Mouse (Mus musculus): ENCODE data around the gene Olfr46. TPM values are rescaled to one million over a fixed set of nuclear protein-coding genes. Genes with fewer than 3 reads are reported as not detected.
"Not testable (repeated sequence)": the region's sequence is repeated elsewhere in the genome, so short reads cannot be mapped to it uniquely, and the experiment has no call there.

Gene Olfr46
- total RNA-seq (2014; fragmentation: Nextera tagmentation) (not detected in 2 replicates), total RNA-seq (2017) (0.06 and 0.49 TPM in 2 replicates), polyA plus RNA-seq (2012) (not detected in 2 replicates)

DNA sequence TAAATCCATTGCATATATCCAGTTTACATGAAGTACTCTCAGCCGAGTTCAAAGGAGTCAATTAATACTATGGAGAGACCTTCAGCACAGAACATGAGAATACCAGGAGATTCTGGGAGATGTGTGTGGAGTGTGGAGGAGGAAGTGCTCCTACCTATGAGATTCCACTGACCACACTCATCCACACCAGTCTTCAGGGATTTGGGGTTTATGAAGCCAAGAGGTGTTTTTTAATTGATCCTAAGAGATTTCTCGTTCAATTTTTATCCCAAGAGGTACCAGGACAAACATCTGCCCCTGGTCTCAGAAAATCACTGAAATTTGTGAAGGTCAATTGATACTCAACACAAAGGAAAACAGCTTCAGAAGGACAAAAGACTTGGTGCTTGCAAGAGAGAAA lies at the start of gene Olfr46:
Gene Olfr46 (plus strand): TSS at position 301 of the 400 bp plus-strand sequence.
- not testable (repeated sequence) for H3K4me3 ChIP-seq (ENCODE audit: low read depth, low read length); H3K9me3 ChIP-seq (replicated peaks); ATAC-seq (ENCODE audit: extremely low read depth, insufficient number of reproducible peaks, low FRiP score, poor library complexity, severe bottlenecking); DNase-seq (ENCODE audit: low spot score); H3K4me1 ChIP-seq (ENCODE audit: insufficient read depth, low read depth, low read length); H3K36me3 ChIP-seq (replicated peaks); H3K27me3 ChIP-seq (ENCODE audit: insufficient read depth, low read length)

- DNase-seq (ENCODE audit: low spot score) (no peak), ATAC-seq (ENCODE audit: extremely low read depth, insufficient number of reproducible peaks, low FRiP score, poor library complexity, severe bottlenecking) (no peak)
- Histone ChIP-seq H3K4me1 (ENCODE audit: insufficient read depth, low read depth, low read length) (no peaks in the 10 kb centered on the region), H3K27me3 (ENCODE audit: insufficient read depth, low read length) (no peaks in the 10 kb centered on the region), H3K4me3 (ENCODE audit: low read depth, low read length) (no peak within 1 kb of the TSS), H3K36me3 (replicated peaks) (no peaks in the 10 kb centered on the region), H3K9me3 (replicated peaks) (no peaks in the 10 kb centered on the region)
- TF ChIP-seq GATA1 (IDR thresholded peaks at IDR 0.05; ENCODE audit: borderline replicate concordance, low read length) (no peak), GATA2 (IDR thresholded peaks at IDR 0.05; ENCODE audit: borderline replicate concordance, low read depth, low read length) (no peak), POLR2AphosphoS5 (IDR thresholded peaks at IDR 0.05; ENCODE audit: insufficient replicate concordance, low read depth, low read length) (no peak), TAL1 (conservative IDR thresholded peaks at IDR 0.05; ENCODE audit: low read depth, low read length) (no peak), CTCF (IDR thresholded peaks at IDR 0.05; ENCODE audit: low read depth, low read length) (no peak)
These were observed 33.5 kb upstream of the Olfr46 start, which contains the start of gene Olfr538 for GRCm38 (mm10) chr7:140567586-140567985. Gene Olfr538, plus strand, starts transcription at chr7:140567886.

DNA sequence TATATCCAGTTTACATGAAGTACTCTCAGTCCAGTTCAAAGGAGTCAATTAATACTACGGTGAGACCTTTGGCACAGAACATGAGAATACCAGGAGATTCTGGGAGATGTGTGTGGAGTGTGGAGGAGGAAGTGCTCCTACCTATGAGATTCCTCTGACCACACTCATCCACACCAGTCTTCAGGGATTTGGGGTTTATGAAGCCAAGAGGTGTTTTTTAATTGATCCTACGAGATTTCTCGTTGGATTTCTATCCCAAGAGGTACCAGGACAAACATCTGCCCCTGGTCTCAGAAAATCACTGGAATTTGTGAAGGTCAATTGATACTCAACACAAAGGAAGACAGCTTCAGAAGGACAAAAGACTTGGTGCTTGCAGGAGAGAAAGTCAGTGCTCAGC lies 27.6 kb downstream of the Olfr46 start, which contains the start of gene Olfr61:
Gene Olfr61 (plus strand): TSS at position 301 of the 400 bp plus-strand sequence.
- ATAC-seq (ENCODE audit: extremely low read depth, insufficient number of reproducible peaks, low FRiP score, poor library complexity, severe bottlenecking); DNase-seq (ENCODE audit: low spot score); H3K9me3 ChIP-seq (replicated peaks); H3K36me3 ChIP-seq (replicated peaks); H3K4me1 ChIP-seq (ENCODE audit: insufficient read depth, low read depth, low read length); H3K4me3 ChIP-seq (ENCODE audit: low read depth, low read length); H3K27me3 ChIP-seq (ENCODE audit: insufficient read depth, low read length): not testable (repeated sequence)

GRCm38 (mm10) chr7:140630559-140630958 lies 29.5 kb downstream of the Olfr46 start:
- TF ChIP-seq CTCF (IDR thresholded peaks at IDR 0.05; ENCODE audit: low read depth, low read length) (no peak), TAL1 (conservative IDR thresholded peaks at IDR 0.05; ENCODE audit: low read depth, low read length) (no peak), GATA2 (IDR thresholded peaks at IDR 0.05; ENCODE audit: borderline replicate concordance, low read depth, low read length) (no peak), GATA1 (IDR thresholded peaks at IDR 0.05; ENCODE audit: borderline replicate concordance, low read length) (no peak), POLR2AphosphoS5 (IDR thresholded peaks at IDR 0.05; ENCODE audit: insufficient replicate concordance, low read depth, low read length) (no peak)
- no peak for ATAC-seq (ENCODE audit: extremely low read depth, insufficient number of reproducible peaks, low FRiP score, poor library complexity, severe bottlenecking)
- H3K27me3 ChIP-seq (ENCODE audit: insufficient read depth, low read length), result no peaks in the 10 kb centered on the region

DNA sequence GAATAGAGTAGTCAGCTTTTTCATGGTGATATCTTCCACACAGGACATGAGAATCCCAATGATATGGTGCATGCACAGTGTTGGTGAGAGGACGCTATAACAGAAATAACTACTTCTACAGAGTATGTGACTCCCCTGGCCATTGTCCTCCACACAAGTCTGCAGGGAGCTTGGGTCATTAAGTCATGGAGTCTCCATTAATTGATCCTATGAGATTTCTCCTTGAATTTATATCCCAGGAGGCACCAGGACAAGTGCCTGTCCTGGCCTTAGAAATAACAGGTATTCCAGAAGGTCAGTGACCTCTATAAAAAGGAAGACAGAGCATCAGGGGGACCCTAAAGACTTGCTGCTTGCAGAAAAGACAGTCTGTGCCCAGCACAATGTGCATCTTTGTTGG lies 45.1 kb downstream of the Olfr46 start, which contains the start of gene Olfr53:
Gene Olfr53 (plus strand): TSS at position 301 of the 400 bp plus-strand sequence.
- DNase-seq (ENCODE audit: low spot score), result no peak
- Histone ChIP-seq H3K4me1 (ENCODE audit: insufficient read depth, low read depth, low read length) (no peaks in the 10 kb centered on the region), H3K4me3 (ENCODE audit: low read depth, low read length) (no peak within 1 kb of the TSS), H3K36me3 (replicated peaks) (no peaks in the 10 kb centered on the region), H3K27me3 (ENCODE audit: insufficient read depth, low read length) (no peaks in the 10 kb centered on the region), H3K9me3 (replicated peaks) (no peaks in the 10 kb centered on the region)
- no peak for ATAC-seq (ENCODE audit: extremely low read depth, insufficient number of reproducible peaks, low FRiP score, poor library complexity, severe bottlenecking)
- TF ChIP-seq GATA2 (IDR thresholded peaks at IDR 0.05; ENCODE audit: borderline replicate concordance, low read depth, low read length), result no peak
- TF ChIP-seq POLR2AphosphoS5 (IDR thresholded peaks at IDR 0.05; ENCODE audit: insufficient replicate concordance, low read depth, low read length), result no peak
- TF ChIP-seq TAL1 (conservative IDR thresholded peaks at IDR 0.05; ENCODE audit: low read depth, low read length), result no peak
- no peak for TF ChIP-seq CTCF (IDR thresholded peaks at IDR 0.05; ENCODE audit: low read depth, low read length)
- no peak for TF ChIP-seq GATA1 (IDR thresholded peaks at IDR 0.05; ENCODE audit: borderline replicate concordance, low read length)

More at GRCm38 (mm10) chr7:140630559-140630958, 29.5 kb downstream of the Olfr46 start:
- H3K36me3 ChIP-seq (replicated peaks), result no peaks in the 10 kb centered on the region
- H3K4me1 ChIP-seq (ENCODE audit: insufficient read depth, low read depth, low read length), result no peaks in the 10 kb centered on the region
- no peak for DNase-seq (ENCODE audit: low spot score)
- no peaks in the 10 kb centered on the region for H3K9me3 ChIP-seq (replicated peaks)
- H3K4me3 ChIP-seq (ENCODE audit: low read depth, low read length), result no peak overlapping the region

DNA sequence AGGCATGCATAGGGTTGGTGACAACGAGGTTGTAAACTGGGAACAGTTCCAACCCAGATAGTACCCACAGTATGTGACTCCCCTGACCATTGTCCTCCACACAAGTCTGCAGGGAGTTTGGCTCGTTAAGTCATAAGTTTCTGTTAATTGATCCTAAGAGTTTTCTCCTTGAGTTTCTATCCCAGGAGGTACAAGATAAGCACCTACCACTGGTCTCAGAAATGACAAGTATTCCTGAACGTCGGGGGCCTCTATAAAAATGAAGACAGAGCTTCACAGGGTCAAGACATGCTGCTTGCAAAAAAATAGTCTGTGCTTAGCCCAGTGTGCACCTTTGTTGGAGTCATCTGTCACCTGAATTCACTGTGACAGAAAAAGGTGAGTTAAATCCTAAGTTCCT lies 58.6 kb downstream of the Olfr46 start, which contains the start of gene Olfr539:
Gene Olfr539 (plus strand): TSS at position 301 of the 400 bp plus-strand sequence.
- Histone ChIP-seq H3K4me3 (ENCODE audit: low read depth, low read length) (no peak within 1 kb of the TSS), H3K4me1 (ENCODE audit: insufficient read depth, low read depth, low read length) (no peaks in the 10 kb centered on the region), H3K36me3 (replicated peaks) (no peaks in the 10 kb centered on the region), H3K9me3 (replicated peaks) (no peaks in the 10 kb centered on the region), H3K27me3 (ENCODE audit: insufficient read depth, low read length) (no peaks in the 10 kb centered on the region)
- DNase-seq (ENCODE audit: low spot score) (no peak), ATAC-seq (ENCODE audit: extremely low read depth, insufficient number of reproducible peaks, low FRiP score, poor library complexity, severe bottlenecking) (no peak)
- TF ChIP-seq GATA2 (IDR thresholded peaks at IDR 0.05; ENCODE audit: borderline replicate concordance, low read depth, low read length) (no peak), GATA1 (IDR thresholded peaks at IDR 0.05; ENCODE audit: borderline replicate concordance, low read length) (no peak), TAL1 (conservative IDR thresholded peaks at IDR 0.05; ENCODE audit: low read depth, low read length) (no peak), POLR2AphosphoS5 (IDR thresholded peaks at IDR 0.05; ENCODE audit: insufficient replicate concordance, low read depth, low read length) (no peak), CTCF (IDR thresholded peaks at IDR 0.05; ENCODE audit: low read depth, low read length) (no peak)

Other genes starting within 250 kb of the Olfr46 start
- not detected in 2 replicates for gene Olfr60, start 239.6 kb upstream of the Olfr46 start, total RNA-seq (2014; fragmentation: Nextera tagmentation)
- 0.16 and 0.29 TPM in 2 replicates for gene Olfr60, start 239.6 kb upstream of the Olfr46 start, total RNA-seq (2017)
- not detected in 2 replicates for gene Olfr60, start 239.6 kb upstream of the Olfr46 start, polyA plus RNA-seq (2012)
- gene Olfr530, start 224.9 kb upstream of the Olfr46 start, total RNA-seq (2014; fragmentation: Nextera tagmentation), result not detected in 2 replicates
- gene Olfr530, start 224.9 kb upstream of the Olfr46 start, total RNA-seq (2017), result 0.12 TPM in 1 of 2 replicates, not detected in the other
- not detected in 2 replicates for gene Olfr530, start 224.9 kb upstream of the Olfr46 start, polyA plus RNA-seq (2012)
- gene Olfr531, start 198.4 kb upstream of the Olfr46 start, total RNA-seq (2014; fragmentation: Nextera tagmentation), result not detected in 2 replicates
- gene Olfr531, start 198.4 kb upstream of the Olfr46 start, total RNA-seq (2017), result 0.11 TPM in 1 of 2 replicates, not detected in the other
- not detected in 2 replicates for gene Olfr531, start 198.4 kb upstream of the Olfr46 start, polyA plus RNA-seq (2012)
- gene Olfr532, start 179.6 kb upstream of the Olfr46 start, total RNA-seq (2014; fragmentation: Nextera tagmentation), result not detected in 2 replicates
- 0.06 TPM in 1 of 2 replicates, not detected in the other for gene Olfr532, start 179.6 kb upstream of the Olfr46 start, total RNA-seq (2017)
- gene Olfr532, start 179.6 kb upstream of the Olfr46 start, polyA plus RNA-seq (2012), result not detected in 2 replicates
- gene Olfr533, start 137.9 kb upstream of the Olfr46 start, total RNA-seq (2014; fragmentation: Nextera tagmentation), result not detected in 2 replicates
- 0.11 TPM in 1 of 2 replicates, not detected in the other for gene Olfr533, start 137.9 kb upstream of the Olfr46 start, total RNA-seq (2017)
- gene Olfr533, start 137.9 kb upstream of the Olfr46 start, polyA plus RNA-seq (2012), result not detected in 2 replicates
- not detected in 2 replicates for gene Olfr535, start 117.1 kb upstream of the Olfr46 start, total RNA-seq (2014; fragmentation: Nextera tagmentation)
- gene Olfr535, start 117.1 kb upstream of the Olfr46 start, total RNA-seq (2017), result 0.11 and 0.17 TPM in 2 replicates
- not detected in 2 replicates for gene Olfr535, start 117.1 kb upstream of the Olfr46 start, polyA plus RNA-seq (2012)
- not detected in 2 replicates for gene Olfr536, start 93.9 kb upstream of the Olfr46 start, total RNA-seq (2014; fragmentation: Nextera tagmentation)
- gene Olfr536, start 93.9 kb upstream of the Olfr46 start, total RNA-seq (2017), result 0.06 and 0.66 TPM in 2 replicates
- not detected in 2 replicates for gene Olfr536, start 93.9 kb upstream of the Olfr46 start, polyA plus RNA-seq (2012)
- not detected in 2 replicates for gene Olfr538, start 33.4 kb upstream of the Olfr46 start, total RNA-seq (2014; fragmentation: Nextera tagmentation)
- gene Olfr538, start 33.4 kb upstream of the Olfr46 start, total RNA-seq (2017), result not detected in 2 replicates
- not detected in 2 replicates for gene Olfr538, start 33.4 kb upstream of the Olfr46 start, polyA plus RNA-seq (2012)
- not detected in 2 replicates for gene Olfr61, start 27.7 kb downstream of the Olfr46 start, total RNA-seq (2014; fragmentation: Nextera tagmentation)
- not detected in 2 replicates for gene Olfr61, start 27.7 kb downstream of the Olfr46 start, total RNA-seq (2017)
- gene Olfr61, start 27.7 kb downstream of the Olfr46 start, polyA plus RNA-seq (2012), result not detected in 2 replicates
- not detected in 2 replicates for gene Olfr53, start 45.2 kb downstream of the Olfr46 start, total RNA-seq (2014; fragmentation: Nextera tagmentation)
- 0.17 TPM in 1 of 2 replicates, not detected in the other for gene Olfr53, start 45.2 kb downstream of the Olfr46 start, total RNA-seq (2017)
- gene Olfr53, start 45.2 kb downstream of the Olfr46 start, polyA plus RNA-seq (2012), result not detected in 2 replicates
- gene Olfr539, start 58.7 kb downstream of the Olfr46 start, total RNA-seq (2014; fragmentation: Nextera tagmentation), result 0.05 TPM in 1 of 2 replicates, not detected in the other
- gene Olfr539, start 58.7 kb downstream of the Olfr46 start, total RNA-seq (2017), result 0.06 and 0.11 TPM in 2 replicates
- not detected in 2 replicates for gene Olfr539, start 58.7 kb downstream of the Olfr46 start, polyA plus RNA-seq (2012)
- not detected in 2 replicates for gene Olfr45, start 80.7 kb downstream of the Olfr46 start, total RNA-seq (2014; fragmentation: Nextera tagmentation)
- gene Olfr45, start 80.7 kb downstream of the Olfr46 start, total RNA-seq (2017), result 0.11 and 0.12 TPM in 2 replicates
- gene Olfr45, start 80.7 kb downstream of the Olfr46 start, polyA plus RNA-seq (2012), result not detected in 2 replicates
- gene Olfr541, start 96.0 kb downstream of the Olfr46 start, total RNA-seq (2014; fragmentation: Nextera tagmentation), result not detected in 2 replicates
- gene Olfr541, start 96.0 kb downstream of the Olfr46 start, total RNA-seq (2017), result 0.38 TPM in 1 of 2 replicates, not detected in the other
- not detected in 2 replicates for gene Olfr541, start 96.0 kb downstream of the Olfr46 start, polyA plus RNA-seq (2012)
- gene Cyp2e1, start 162.5 kb downstream of the Olfr46 start, total RNA-seq (2014; fragmentation: Nextera tagmentation), result not detected in 2 replicates
- 0.05 TPM in 1 of 2 replicates, not detected in the other for gene Cyp2e1, start 162.5 kb downstream of the Olfr46 start, total RNA-seq (2017)
- gene Cyp2e1, start 162.5 kb downstream of the Olfr46 start, polyA plus RNA-seq (2012), result not detected in 2 replicates
- gene Syce1, start 186.6 kb downstream of the Olfr46 start, total RNA-seq (2014; fragmentation: Nextera tagmentation), result not detected in 2 replicates
- gene Syce1, start 186.6 kb downstream of the Olfr46 start, total RNA-seq (2017), result not detected in 2 replicates
- gene Syce1, start 186.6 kb downstream of the Olfr46 start, polyA plus RNA-seq (2012), result not detected in 2 replicates
- gene Zfp941, start 220.9 kb downstream of the Olfr46 start, total RNA-seq (2014; fragmentation: Nextera tagmentation), result not detected in 2 replicates
- 0.05 and 0.06 TPM in 2 replicates for gene Zfp941, start 220.9 kb downstream of the Olfr46 start, total RNA-seq (2017)
- gene Zfp941, start 220.9 kb downstream of the Olfr46 start, polyA plus RNA-seq (2012), result not detected in 2 replicates
- gene Urah, start 233.7 kb downstream of the Olfr46 start, total RNA-seq (2014; fragmentation: Nextera tagmentation), result not detected in 2 replicates
- gene Urah, start 233.7 kb downstream of the Olfr46 start, total RNA-seq (2017), result not detected in 2 replicates
- gene Urah, start 233.7 kb downstream of the Olfr46 start, polyA plus RNA-seq (2012), result not detected in 2 replicates
- gene Scgb1c1, start 244.3 kb downstream of the Olfr46 start, total RNA-seq (2014; fragmentation: Nextera tagmentation), result not detected in 2 replicates
- gene Scgb1c1, start 244.3 kb downstream of the Olfr46 start, total RNA-seq (2017), result not detected in 2 replicates
- gene Scgb1c1, start 244.3 kb downstream of the Olfr46 start, polyA plus RNA-seq (2012), result not detected in 2 replicates
- not detected in 2 replicates for gene Odf3, start 246.5 kb downstream of the Olfr46 start, total RNA-seq (2014; fragmentation: Nextera tagmentation)
- gene Odf3, start 246.5 kb downstream of the Olfr46 start, total RNA-seq (2017), result 0.11 and 0.17 TPM in 2 replicates
- gene Odf3, start 246.5 kb downstream of the Olfr46 start, polyA plus RNA-seq (2012), result not detected in 2 replicates

Data from G1E (cell line).